Mouse (Mus musculus): ENCODE data around the gene Gm16181.
"Not testable (repeated sequence)": the region's sequence is repeated elsewhere in the genome, so short reads cannot be mapped to it uniquely, and the experiment has no call there.

Gm16181 gene

GRCm38 (mm10) chr17:35232043-35232442 is 11.4 kb downstream of the Gm16181 start:
- peak; percentile 87 for DNase-seq (ENCODE audit: low read depth, low spot score)

GRCm38 (mm10) chr17:35232659-35233058 is 12.0 kb downstream of the Gm16181 start:
- DNase-seq (ENCODE audit: low read depth, low spot score) = no peak

GRCm38 (mm10) chr17:35233114-35233980 is 12.7 kb downstream of the Gm16181 start, which contains the start of gene Atp6v1g2:
Gene Atp6v1g2 (plus strand): TSS chr17:35233660.
- no peak for DNase-seq (ENCODE audit: low read depth, low spot score)

GRCm38 (mm10) chr17:35234090-35234489 is 13.5 kb downstream of the Gm16181 start:
- not testable (repeated sequence) for DNase-seq (ENCODE audit: low read depth, low spot score)

GRCm38 (mm10) chr17:35234903-35235302 is 14.3 kb downstream of the Gm16181 start:
- DNase-seq (ENCODE audit: low read depth, low spot score) = peak; percentile 63

GRCm38 (mm10) chr17:35235614-35236389 is 15.2 kb downstream of the Gm16181 start, which contains the start of gene Nfkbil1:
Gene Nfkbil1 (minus strand): TSS chr17:35235792.
- DNase-seq (ENCODE audit: low read depth, low spot score) = peak; percentile 98

GRCm38 (mm10) chr17:35236390-35236746 is 15.7 kb downstream of the Gm16181 start:
- peak; percentile 96 for DNase-seq (ENCODE audit: low read depth, low spot score)

- DNase-seq (ENCODE audit: low read depth, low spot score) = no peak
Measured at GRCm38 (mm10) chr17:35236996-35237395, 16.4 kb downstream of the Gm16181 start.

GRCm38 (mm10) chr17:35237504-35237903 is 16.9 kb downstream of the Gm16181 start:
- no peak for DNase-seq (ENCODE audit: low read depth, low spot score)

- DNase-seq (ENCODE audit: low read depth, low spot score) = no peak
Measured at GRCm38 (mm10) chr17:35239700-35240099, 19.1 kb downstream of the Gm16181 start.

GRCm38 (mm10) chr17:35240384-35241304 is 20.0 kb downstream of the Gm16181 start:
- DNase-seq (ENCODE audit: low read depth, low spot score) = peak; percentile 23

GRCm38 (mm10) chr17:35241305-35242014 is 20.8 kb downstream of the Gm16181 start, which contains the start of gene Ddx39b:
Gene Ddx39b (plus strand): TSS chr17:35241746.
- DNase-seq (ENCODE audit: low read depth, low spot score) = peak; percentile 97

GRCm38 (mm10) chr17:35242015-35242941 is 21.6 kb downstream of the Gm16181 start:
- DNase-seq (ENCODE audit: low read depth, low spot score) = peak; percentile 83

- peak; percentile 81 for DNase-seq (ENCODE audit: low read depth, low spot score)
Measured at GRCm38 (mm10) chr17:35243086-35243485, 22.5 kb downstream of the Gm16181 start.

- DNase-seq (ENCODE audit: low read depth, low spot score) = no peak
Measured at GRCm38 (mm10) chr17:35244999-35245398, 24.4 kb downstream of the Gm16181 start.

- DNase-seq (ENCODE audit: low read depth, low spot score) = peak; percentile 70
Measured at GRCm38 (mm10) chr17:35245731-35246623, 25.3 kb downstream of the Gm16181 start.

- no peak for DNase-seq (ENCODE audit: low read depth, low spot score)
Measured at GRCm38 (mm10) chr17:35247144-35247543, 26.5 kb downstream of the Gm16181 start.

- DNase-seq (ENCODE audit: low read depth, low spot score) = no peak
Measured at GRCm38 (mm10) chr17:35248986-35249385, 28.4 kb downstream of the Gm16181 start.
